Comparison of ENCODE assay signal across 8 mouse cellular contexts in genomic region chr4:126227077-126227761, GRCm38 (mm10). TPM values are rescaled to one million over a fixed set of nuclear protein-coding genes. Genes with fewer than 3 reads are reported as not detected.
DNase-seq lines count a peak whose midpoint lies in the region; ATAC-seq and TF ChIP-seq lines count a peak whose summit lies in the region.

No protein-coding gene starts in this region.

- WGBS in forebrain, embryonic 14.5 days, result 8% methylated on average over 18 of the region's 18 CpGs
- WGBS in large intestine, adult 2 months, result 2% methylated on average over 18 of the region's 18 CpGs
- 6% methylated on average over 18 of the region's 18 CpGs for WGBS in liver, postnatal 0 days (ENCODE audit: insufficient replicate concordance)
- WGBS in neural tube, embryonic 13.5 days, result 7% methylated on average over 18 of the region's 18 CpGs

- H3K4me3 ChIP-seq in forebrain, embryonic 14.5 days (ENCODE audit: low read depth, low read length), result no peak overlapping the region
- peak overlapping the region; percentile 37 for H3K4me3 ChIP-seq in liver, postnatal 0 days (ENCODE audit: low read depth, low read length)
- peak overlapping the region; percentile 25 for H3K4me3 ChIP-seq in neural tube, embryonic 13.5 days

- intact Hi-C loops in heart, postnatal 14 days (cut with DNase I), result loop anchor here (1.0 to 10.0 kb wide), 3 partner anchors 34 to 78 kb away; no protein-coding TSS in a partner anchor

- peak; percentile 96 for TF ChIP-seq CTCF in liver, postnatal 0 days (IDR thresholded peaks at IDR 0.05; ENCODE audit: low read depth)

- peak overlapping the region; percentile 25 for H3K4me2 ChIP-seq in forebrain, embryonic 14.5 days (ENCODE audit: low read length)
- peak overlapping the region; percentile 63 for H3K4me2 ChIP-seq in liver, postnatal 0 days (ENCODE audit: low read depth, low read length)
- H3K4me2 ChIP-seq in neural tube, embryonic 13.5 days, result peak overlapping the region; percentile 54

- H3K27me3 ChIP-seq in forebrain, embryonic 14.5 days (replicated peaks; ENCODE audit: control insufficient read depth, insufficient read depth, low read length), result no peaks in the 10 kb centered on the region
- H3K27me3 ChIP-seq in liver, postnatal 0 days (ENCODE audit: insufficient read depth, low read length), result no peaks in the 10 kb centered on the region
- no peaks in the 10 kb centered on the region for H3K27me3 ChIP-seq in neural tube, embryonic 13.5 days

- TF ChIP-seq EP300 in liver, postnatal 0 days (IDR thresholded peaks at IDR 0.05; ENCODE audit: low read depth), result no peak

- no peak overlapping the region for H3K27ac ChIP-seq in forebrain, embryonic 14.5 days (ENCODE audit: low read depth, low read length)
- 0 out of 2 replicates have a peak overlapping the region, but pooled peaks have one; percentile 22 for H3K27ac ChIP-seq in liver, postnatal 0 days (ENCODE audit: low read depth)
- H3K27ac ChIP-seq in neural tube, embryonic 13.5 days (replicated peaks), result peak overlapping the region; percentile 33

- H3K36me3 ChIP-seq in forebrain, embryonic 14.5 days (ENCODE audit: control insufficient read depth, insufficient read depth, low read length), result peaks cover 23% of the 10 kb centered on the region
- H3K36me3 ChIP-seq in liver, postnatal 0 days (replicated peaks; ENCODE audit: insufficient read depth, low read length), result peaks cover 10% of the 10 kb centered on the region
- H3K36me3 ChIP-seq in neural tube, embryonic 13.5 days, result peaks cover 25% of the 10 kb centered on the region

- H3K9ac ChIP-seq in forebrain, embryonic 14.5 days (ENCODE audit: low read length), result peak overlapping the region; percentile 32; the same call in 1 of the 2 replicates
- no peak overlapping the region; the same call in 1 of the 2 replicates for H3K9ac ChIP-seq in liver, postnatal 0 days (replicated peaks)
- H3K9ac ChIP-seq in neural tube, embryonic 13.5 days, result peak overlapping the region; percentile 58

- H3K4me1 ChIP-seq in forebrain, embryonic 14.5 days (ENCODE audit: control insufficient read depth, insufficient read depth, low read length), result no peaks in the 10 kb centered on the region
- H3K4me1 ChIP-seq in liver, postnatal 0 days (ENCODE audit: insufficient read depth), result peaks cover 5% of the 10 kb centered on the region; the same call in 1 of the 2 replicates
- peaks cover 23% of the 10 kb centered on the region for H3K4me1 ChIP-seq in neural tube, embryonic 13.5 days (replicated peaks)

- H3K9me3 ChIP-seq in forebrain, embryonic 14.5 days (replicated peaks; ENCODE audit: control insufficient read depth, low read length), result no peaks in the 10 kb centered on the region
- H3K9me3 ChIP-seq in liver, postnatal 0 days (ENCODE audit: low read length), result no peaks in the 10 kb centered on the region
- H3K9me3 ChIP-seq in neural tube, embryonic 13.5 days, result no peaks in the 10 kb centered on the region

- DNase-seq in ES-CJ7 (ENCODE audit: low read depth, low spot score), result peak; percentile 90
- peak; percentile 88 for DNase-seq in cerebellum, adult 11 months
- DNase-seq in forebrain, embryonic 14.5 days (ENCODE audit: low spot score), result peak; percentile 95
- peak; percentile 90 to 97 for DNase-seq in heart, postnatal 14 days
- peak; percentile 78 for DNase-seq in large intestine, adult 2 months (ENCODE audit: low read depth, low spot score)
- DNase-seq in liver, postnatal 0 days, result peak; percentile 87
- peak; percentile 95 for DNase-seq in testis, postnatal 10 days (ENCODE audit: low spot score)

- peak; percentile 88 for ATAC-seq in forebrain, embryonic 14.5 days
- ATAC-seq in liver, postnatal 0 days, result peak; percentile 81
- peak; percentile 77 for ATAC-seq in neural tube, embryonic 13.5 days (ENCODE audit: low read depth)

RNA-seq across cellular contexts. Expression of gene Thrap3, which starts 24.7 kb away (rescaled TPM):
- 128 and 152 TPM in 2 replicates for polyA plus RNA-seq in forebrain, embryonic 14.5 days (2014; fragmentation: Nextera tagmentation; extraction: Ambion mirVana)
- total RNA-seq in heart, postnatal 14 days (2021), result 100 to 1,000 TPM; 130 to 144 TPM
- polyA plus RNA-seq in large intestine, adult 2 months (2012; rRNA removed), result 35.4 and 48.1 TPM in 2 replicates
- 47.8 and 62.4 TPM in 2 replicates for polyA plus RNA-seq in liver, postnatal 0 days (2015; fragmentation: Nextera tagmentation; extraction: Ambion mirVana)
- 143 and 165 TPM in 2 replicates for polyA plus RNA-seq in neural tube, embryonic 13.5 days (2015; fragmentation: Nextera tagmentation; extraction: Ambion mirVana)

RNA-seq across cellular contexts. Expression of gene Map7d1, which starts 28.9 kb away (rescaled TPM):
- polyA plus RNA-seq in forebrain, embryonic 14.5 days (2014; fragmentation: Nextera tagmentation; extraction: Ambion mirVana), result 54.8 and 67.8 TPM in 2 replicates
- total RNA-seq in heart, postnatal 14 days (2021), result 100 to 1,000 TPM; 242 to 246 TPM
- 26.5 and 28.4 TPM in 2 replicates for polyA plus RNA-seq in large intestine, adult 2 months (2012; rRNA removed)
- 7.2 and 10.0 TPM in 2 replicates for polyA plus RNA-seq in liver, postnatal 0 days (2015; fragmentation: Nextera tagmentation; extraction: Ambion mirVana)
- polyA plus RNA-seq in neural tube, embryonic 13.5 days (2015; fragmentation: Nextera tagmentation; extraction: Ambion mirVana), result 90.3 and 94.4 TPM in 2 replicates

RNA-seq across cellular contexts. Expression of gene Trappc3, which starts 34.9 kb away (rescaled TPM):
- polyA plus RNA-seq in forebrain, embryonic 14.5 days (2014; fragmentation: Nextera tagmentation; extraction: Ambion mirVana), result 36.9 and 39.3 TPM in 2 replicates
- total RNA-seq in heart, postnatal 14 days (2021), result 10 to 100 TPM; 45.6 to 49.3 TPM
- polyA plus RNA-seq in large intestine, adult 2 months (2012; rRNA removed), result 42.3 and 44.3 TPM in 2 replicates
- 39.0 and 39.2 TPM in 2 replicates for polyA plus RNA-seq in liver, postnatal 0 days (2015; fragmentation: Nextera tagmentation; extraction: Ambion mirVana)
- polyA plus RNA-seq in neural tube, embryonic 13.5 days (2015; fragmentation: Nextera tagmentation; extraction: Ambion mirVana), result 147 and 160 TPM in 2 replicates

RNA-seq across cellular contexts. Expression of gene Col8a2, which starts 59.4 kb away (rescaled TPM):
- 1.2 and 2.9 TPM in 2 replicates for polyA plus RNA-seq in forebrain, embryonic 14.5 days (2014; fragmentation: Nextera tagmentation; extraction: Ambion mirVana)
- under 1 TPM; 0.79 to 0.85 TPM for total RNA-seq in heart, postnatal 14 days (2021)
- 1.9 and 2.3 TPM in 2 replicates for polyA plus RNA-seq in large intestine, adult 2 months (2012; rRNA removed)
- polyA plus RNA-seq in liver, postnatal 0 days (2015; fragmentation: Nextera tagmentation; extraction: Ambion mirVana), result 0.25 and 0.26 TPM in 2 replicates
- 7.4 and 9.5 TPM in 2 replicates for polyA plus RNA-seq in neural tube, embryonic 13.5 days (2015; fragmentation: Nextera tagmentation; extraction: Ambion mirVana)
